Mouse (Mus musculus) kidney, postnatal 10 days (tissue): ENCODE results near the gene Ppox.
A peak's percentile ranks its signal among the peaks of the same experiment; 100 is the strongest.
"Not testable (repeated sequence)": the region's sequence is repeated elsewhere in the genome, so short reads cannot be mapped to it uniquely, and the experiment has no call there.

Experiments
- DNase-seq: peaks from one replicate; pipeline ENCODE4 v3.0.0; 2021; ENCODE audit warnings: mixed read lengths

Gene Ppox

GRCm38 (mm10) chr1:171241952-171242351 lies 39.0 kb downstream of the Ppox start:
- DNase-seq = not testable (repeated sequence)

GRCm38 (mm10) chr1:171240911-171241310 lies 40.1 kb downstream of the Ppox start:
- no peak for DNase-seq

GRCm38 (mm10) chr1:171239992-171240744 lies 40.8 kb downstream of the Ppox start:
- DNase-seq = peak; percentile 73

- DNase-seq = peak; percentile 77
These were observed 42.5 kb downstream of the Ppox start for GRCm38 (mm10) chr1:171238463-171238862.

- no peak for DNase-seq
These were observed 43.5 kb downstream of the Ppox start for GRCm38 (mm10) chr1:171237438-171237837.

GRCm38 (mm10) chr1:171235791-171236190 lies 45.2 kb downstream of the Ppox start:
- no peak for DNase-seq

- no peak for DNase-seq
These were observed 46.4 kb downstream of the Ppox start for GRCm38 (mm10) chr1:171234538-171234937.

GRCm38 (mm10) chr1:171234126-171234525 lies 46.9 kb downstream of the Ppox start, which contains the start of gene Fcer1g:
Gene Fcer1g (minus strand): TSS chr1:171234365.
- DNase-seq = no peak

- no peak for DNase-seq
These were observed 47.9 kb downstream of the Ppox start for GRCm38 (mm10) chr1:171232800-171233730.

- no peak for DNase-seq
These were observed 48.6 kb downstream of the Ppox start for GRCm38 (mm10) chr1:171232348-171232747.

GRCm38 (mm10) chr1:171231844-171232243 lies 49.1 kb downstream of the Ppox start:
- DNase-seq = no peak

- DNase-seq = no peak
These were observed 50.8 kb downstream of the Ppox start for GRCm38 (mm10) chr1:171230215-171230614.

GRCm38 (mm10) chr1:171229750-171230149 lies 51.2 kb downstream of the Ppox start:
- DNase-seq = no peak

GRCm38 (mm10) chr1:171227879-171228278 lies 53.1 kb downstream of the Ppox start:
- DNase-seq = no peak

GRCm38 (mm10) chr1:171226780-171227179 lies 54.2 kb downstream of the Ppox start:
- no peak for DNase-seq
